Mouse (Mus musculus): ENCODE results near the gene Npat.

Gene Npat

GRCm38 (mm10) chr9:53609968-53610781 is 73.3 kb downstream of the Npat start, which contains the start of gene Acat1:
Acat1 (minus strand) TSS chr9:53610382.
- peak; percentile 94 for DNase-seq (ENCODE audit: low spot score)

DNA sequence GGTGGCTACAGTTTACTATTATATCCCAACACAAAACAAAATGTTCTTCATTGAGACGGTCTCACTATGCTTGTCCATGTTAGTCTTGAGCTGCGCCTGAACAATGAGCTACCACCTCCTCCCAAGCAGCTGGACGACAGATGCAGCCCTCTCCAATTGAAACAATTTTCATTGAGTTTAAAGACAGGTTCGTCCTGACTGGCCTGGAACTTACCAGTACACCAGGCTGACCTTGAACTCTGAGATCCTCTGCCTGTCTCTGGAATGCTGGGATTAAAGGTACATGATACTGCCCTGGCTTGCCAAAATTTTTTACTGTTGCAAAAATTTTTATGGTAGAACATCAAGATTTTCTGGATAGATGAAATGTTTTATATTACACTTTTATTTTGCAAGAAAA is 77.4 kb downstream of the Npat start:
- DNase-seq (ENCODE audit: low spot score), result no peak

DNA sequence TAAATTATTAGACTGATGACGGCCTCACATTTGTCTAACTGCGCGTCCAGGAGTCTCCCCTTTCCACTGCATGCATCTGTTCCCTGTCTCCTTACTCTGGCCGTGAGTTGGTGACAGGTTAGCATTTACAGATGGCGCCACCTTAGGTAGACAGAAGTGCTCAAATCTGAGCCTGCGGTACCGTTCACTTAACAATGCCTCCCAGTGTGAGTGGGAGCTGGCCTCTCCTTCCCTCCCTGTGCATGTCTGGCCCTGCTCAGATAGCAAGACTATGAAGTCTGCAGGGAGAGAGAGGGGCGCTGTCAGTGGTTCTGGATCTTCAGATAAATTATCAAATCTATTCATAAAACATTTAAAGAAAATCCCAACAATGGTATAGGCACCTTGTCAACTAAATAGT is 78.4 kb downstream of the Npat start:
- no peak for DNase-seq (ENCODE audit: low spot score)
